Mouse (Mus musculus) bone marrow, adult 2 months (tissue): ENCODE results near the gene Pcyox1. TPM values are rescaled to one million over a fixed set of nuclear protein-coding genes. Genes with fewer than 3 reads are reported as not detected.

Source experiments
- H3K27ac ChIP-seq: fragments of 200-500 bp; 2 replicates; pipeline ENCODE4 v1.5.1; 2012; ENCODE audit warnings: low read depth, mild to moderate bottlenecking, control low read depth, inconsistent platforms, low read length; ENCODE audit not compliant: control insufficient read depth, poor library complexity, insufficient read depth
- H3K4me1 ChIP-seq: fragments of 200-500 bp; 2 replicates; pipeline ENCODE4 v1.6.1; 2011; ENCODE audit warnings: low read length; ENCODE audit not compliant: control insufficient read depth, insufficient read depth
- H3K4me3 ChIP-seq: fragments of 200-500 bp; replicated peaks from 2 replicates; pipeline ENCODE3; 2011; ENCODE audit warnings: mild to moderate bottlenecking, low read depth, low read length, control low read depth; ENCODE audit not compliant: control insufficient read depth
- CTCF ChIP-seq: fragments of 200-500 bp; IDR thresholded peaks from 2 replicates; pipeline ENCODE4 v1.5.1; 2011; ENCODE audit warnings: low read length, control low read depth; ENCODE audit not compliant: control insufficient read depth, insufficient read depth
- POLR2A ChIP-seq: fragments of 200-500 bp; IDR thresholded peaks from 2 replicates; pipeline ENCODE4 v1.6.1; 2011; ENCODE audit warnings: low read depth, mild to moderate bottlenecking, control low read depth, low read length, borderline replicate concordance; ENCODE audit not compliant: control insufficient read depth
- WGBS: fragments of 180-500 bp; shearing (Covaris S2); methylation state at CpG from one replicate; pipeline ENCODE4 v1.1.7; 2018; 5-methylcytosine and 5-hydroxymethylcytosine counted together
- polyA plus RNA-seq: library from polyadenylated mRNA; stranded (reverse); fragments of >200 nt; gene quantifications from 2 replicates; pipeline ENCODE4 v1.2.4, GENCODE M21; 2011; ENCODE audit warnings: low replicate concordance; ENCODE audit not compliant: missing spikeins, insufficient read depth, insufficient read length

Gene Pcyox1
- polyA plus RNA-seq: 15.1 and 22.8 TPM in 2 replicates

DNA sequence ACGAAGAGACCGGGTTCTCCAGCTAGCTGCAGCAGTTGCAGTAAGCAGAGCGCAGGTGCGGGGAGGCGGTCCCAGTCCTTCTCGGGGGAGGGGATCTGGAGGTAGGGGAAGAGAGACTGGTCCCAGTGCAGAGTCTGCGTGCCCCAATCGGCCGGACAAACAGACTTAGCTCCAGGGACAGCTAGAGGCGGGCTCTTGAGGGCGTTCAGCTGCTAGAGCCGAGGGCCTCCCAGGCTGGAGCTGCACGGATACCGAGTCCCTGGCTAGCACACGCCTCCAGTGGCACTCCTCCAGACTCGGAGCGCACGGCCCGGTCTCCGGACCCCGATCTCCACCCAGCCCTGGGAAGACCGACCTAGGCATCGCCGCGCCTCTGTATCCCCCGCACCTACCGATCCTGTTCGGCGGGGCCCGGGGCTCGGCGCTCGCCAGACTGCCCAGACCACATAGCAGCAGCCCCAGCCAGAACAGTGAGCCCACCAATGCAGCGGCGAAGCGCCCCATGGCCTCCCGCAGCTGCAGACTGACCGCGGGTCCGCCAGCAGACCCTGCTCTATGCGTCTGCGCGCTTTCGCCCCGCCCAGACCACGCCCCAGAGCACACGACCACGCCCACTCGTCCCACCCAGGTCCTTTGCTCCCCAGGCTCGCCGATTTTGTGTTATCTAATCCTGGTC lies at the start of gene Pcyox1:
TSS of gene Pcyox1 (minus strand) at position 574 of the 676 bp plus-strand sequence.
- Histone ChIP-seq H3K27ac (peak within 1 kb of the TSS; percentile 44), H3K4me1 (no peaks in the 10 kb centered on the region; the same call in 1 of the 2 replicates), H3K4me3 (peak within 1 kb of the TSS; percentile 86)
- TF ChIP-seq POLR2A (peak; percentile 94; the same call in 1 of the 2 replicates), CTCF (no peak)
- WGBS: under 1% methylated on average over 51 of the region's 51 CpGs

GRCm38 (mm10) chr6:86445551-86445950 lies 48.6 kb upstream of the Pcyox1 start:
- TF ChIP-seq CTCF (no peak), POLR2A (no peak)
- no peak overlapping the region for H3K27ac ChIP-seq
- H3K4me1 ChIP-seq: no peaks in the 10 kb centered on the region; the same call in 1 of the 2 replicates
- 88% methylated on average over 18 of the region's 18 CpGs for WGBS
- H3K4me3 ChIP-seq: no peak overlapping the region

DNA sequence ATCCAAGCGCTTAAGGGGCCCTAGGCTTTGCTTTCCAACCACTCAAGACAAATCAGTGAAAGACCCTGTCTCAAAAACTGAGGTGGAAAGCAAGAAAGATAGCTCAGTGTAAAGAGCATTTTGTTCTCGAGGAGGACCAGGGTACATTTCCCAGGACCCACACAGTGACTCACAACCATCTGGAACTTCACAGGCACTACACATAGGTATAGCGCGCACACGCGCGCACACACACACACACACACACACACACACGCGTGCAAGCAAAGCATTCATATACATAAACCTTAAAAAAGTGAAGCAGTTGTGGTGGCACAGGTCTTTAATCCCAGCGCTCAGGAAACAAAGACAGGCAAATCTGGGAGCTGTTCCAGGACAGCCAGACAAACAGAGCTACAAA lies 44.6 kb upstream of the Pcyox1 start:
- Histone ChIP-seq H3K4me3 (no peak overlapping the region), H3K4me1 (no peaks in the 10 kb centered on the region; the same call in 1 of the 2 replicates), H3K27ac (no peak overlapping the region)
- whole genome bisulfite sequencing: 92% methylated on average over 10 of the region's 10 CpGs
- no peak for TF ChIP-seq POLR2A
- no peak for TF ChIP-seq CTCF

DNA sequence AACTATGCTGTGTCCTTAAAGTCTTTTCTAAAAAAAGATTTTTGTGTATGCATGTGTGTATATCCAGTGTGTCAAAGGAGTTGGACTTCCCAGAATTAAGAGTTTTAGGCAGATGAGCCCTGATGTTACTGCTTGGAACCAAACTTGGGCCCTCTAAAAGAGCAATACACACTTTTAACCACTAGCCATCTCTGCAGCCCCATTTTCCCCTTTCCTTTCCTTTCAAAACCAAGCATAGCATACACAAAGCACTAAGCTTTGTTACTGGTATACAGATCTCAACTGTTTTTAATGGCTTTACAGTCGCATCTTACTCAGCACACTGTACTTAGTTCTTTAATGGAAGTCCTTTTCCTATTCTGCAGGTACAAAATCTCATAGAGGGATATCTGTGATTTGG lies 42.6 kb upstream of the Pcyox1 start:
- TF ChIP-seq POLR2A (no peak), CTCF (no peak)
- H3K4me1 ChIP-seq: no peaks in the 10 kb centered on the region; the same call in 1 of the 2 replicates
- H3K4me3 ChIP-seq: no peak overlapping the region
- H3K27ac ChIP-seq: no peak overlapping the region
- 56% methylated on average over 1 of the region's 1 CpGs for WGBS

DNA sequence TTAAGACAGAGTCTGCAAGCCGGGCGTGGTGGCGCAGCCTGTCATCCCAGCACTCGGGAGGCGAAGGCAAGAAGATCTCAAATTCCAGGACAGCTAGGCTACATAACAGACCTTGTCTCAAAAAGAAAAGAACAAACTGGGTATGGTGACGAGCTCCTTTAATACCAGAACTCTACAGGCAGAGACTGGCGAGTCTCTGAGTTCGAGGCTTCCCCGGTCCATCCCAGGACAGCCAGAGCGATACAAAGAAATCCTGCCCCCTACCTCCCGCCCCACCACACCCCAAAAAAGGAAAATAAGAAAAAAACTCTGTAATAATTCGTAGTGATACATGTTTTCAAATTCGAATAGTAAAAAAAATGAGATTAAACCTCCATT lies 42.2 kb upstream of the Pcyox1 start:
- TF ChIP-seq POLR2A (no peak), CTCF (no peak)
- H3K4me1 ChIP-seq: no peaks in the 10 kb centered on the region; the same call in 1 of the 2 replicates
- peak overlapping the region; percentile 94 for H3K27ac ChIP-seq
- 3% methylated on average over 13 of the region's 13 CpGs for WGBS
- peak overlapping the region; percentile 91 for H3K4me3 ChIP-seq

- TF ChIP-seq CTCF: no peak
- TF ChIP-seq POLR2A: peak; percentile 70; the same call in 1 of the 2 replicates
- peak within 1 kb of the TSS; percentile 94 for H3K27ac ChIP-seq
- under 1% methylated on average over 59 of the region's 59 CpGs for WGBS
- peak within 1 kb of the TSS; percentile 91 for H3K4me3 ChIP-seq
- H3K4me1 ChIP-seq: no peaks in the 10 kb centered on the region; the same call in 1 of the 2 replicates
Measured at GRCm38 (mm10) chr6:86438272-86439118, 41.5 kb upstream of the Pcyox1 start, which contains the start of gene C87436. C87436 (plus strand) TSS chr6:86438374.

DNA sequence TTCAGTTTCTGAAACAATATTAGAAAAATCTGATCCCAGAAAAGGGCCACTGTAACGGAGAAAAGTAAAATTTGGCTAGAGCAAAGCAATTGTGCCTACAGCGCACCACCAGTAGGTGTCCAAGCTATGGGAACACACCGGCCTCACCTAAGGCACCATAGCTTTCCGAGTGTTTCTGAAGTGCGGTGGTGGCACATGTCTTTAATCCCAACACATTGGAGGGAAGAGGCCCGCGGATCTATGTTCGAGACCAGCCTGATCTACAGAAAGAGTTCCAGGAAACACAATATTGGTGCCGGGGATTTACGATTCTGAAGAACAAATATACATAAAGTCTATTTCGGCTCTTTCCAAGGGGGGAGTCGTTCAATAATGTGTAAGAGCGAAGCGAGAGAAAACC lies 40.8 kb upstream of the Pcyox1 start:
- TF ChIP-seq POLR2A (no peak), CTCF (peak; percentile 52; the same call in 1 of the 2 replicates)
- Histone ChIP-seq H3K27ac (peak overlapping the region; percentile 94), H3K4me3 (peak overlapping the region; percentile 91), H3K4me1 (no peaks in the 10 kb centered on the region; the same call in 1 of the 2 replicates)
- 2% methylated on average over 14 of the region's 14 CpGs for WGBS

GRCm38 (mm10) chr6:86433696-86434095 lies 36.7 kb upstream of the Pcyox1 start:
- 91% methylated on average over 1 of the region's 1 CpGs for WGBS
- Histone ChIP-seq H3K4me3 (no peak overlapping the region), H3K27ac (no peak overlapping the region), H3K4me1 (no peaks in the 10 kb centered on the region; the same call in 1 of the 2 replicates)
- no peak for TF ChIP-seq CTCF
- TF ChIP-seq POLR2A: no peak
